Mouse (Mus musculus): ENCODE data around the gene Gm813. TPM values are rescaled to one million over a fixed set of nuclear protein-coding genes. Genes with fewer than 3 reads are reported as not detected.
A peak's percentile ranks its signal among the peaks of the same experiment; 100 is the strongest.
"Not testable (repeated sequence)": the region's sequence is repeated elsewhere in the genome, so short reads cannot be mapped to it uniquely, and the experiment has no call there.

Gm813 gene
- total RNA-seq (2021) = not detected

DNA sequence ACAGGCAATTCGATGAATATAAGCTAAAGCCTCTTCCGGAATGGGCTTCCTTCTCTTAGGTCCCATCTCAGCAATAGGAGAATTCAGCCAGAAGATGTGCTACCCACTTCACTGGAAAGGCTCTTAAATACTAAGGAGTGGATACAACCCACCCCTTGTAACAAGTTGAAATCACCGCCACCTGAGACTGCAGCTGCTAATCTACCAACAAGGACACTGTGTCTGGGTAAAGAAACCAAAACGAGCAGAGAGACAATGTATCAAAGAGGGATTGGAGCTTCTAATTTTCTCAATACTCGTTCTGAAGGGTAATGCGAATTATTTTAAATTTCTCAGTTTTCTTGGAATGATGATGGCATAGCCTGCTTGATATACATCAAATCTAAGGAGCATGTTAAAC is at the start of gene Gm813:
Gene Gm813, minus strand, starts transcription at position 101 of the 400 bp plus-strand sequence.
- intact Hi-C loops (cut with DNase I) = loop anchor here (2.0 to 10.0 kb wide), 2 partner anchors 92 to 154 kb away; partner anchors contain the start of gene St3gal6

GRCm38 (mm10) chr16:58665137-58665536 is 48.4 kb upstream of the Gm813 start:
- DNase-seq; intact Hi-C loops (cut with DNase I): not testable (repeated sequence)

More for the DNA sequence above, at the start of gene Gm813:
- no peak for DNase-seq

DNA sequence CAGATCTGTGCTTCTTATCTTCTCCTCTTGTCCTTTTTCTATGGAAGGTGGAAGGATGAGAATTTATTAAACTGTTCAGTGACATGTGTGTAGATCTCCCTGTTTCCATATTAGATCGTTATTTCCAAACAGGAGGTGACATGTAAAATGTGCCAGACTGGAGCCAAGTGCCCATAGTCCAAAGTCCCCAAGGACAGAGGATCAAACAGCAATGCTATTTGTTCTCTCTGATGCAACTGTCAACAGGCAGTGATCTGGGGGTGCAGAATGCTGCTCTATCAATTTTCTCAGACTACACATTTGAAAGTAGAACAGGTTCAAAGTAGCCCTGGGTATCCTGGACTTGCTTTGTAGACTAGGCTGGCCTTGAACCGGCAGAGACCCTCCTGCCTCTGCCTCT is 47.0 kb upstream of the Gm813 start:
- DNase-seq = no peak
- intact Hi-C loops (cut with DNase I) = loop anchor here (5.0 kb wide), 2 partner anchors 367 to 1032 kb away; no protein-coding TSS in a partner anchor

- no peak for DNase-seq
- intact Hi-C loops (cut with DNase I) = loop anchor here (5.0 kb wide), 2 partner anchors 366 to 1031 kb away; no protein-coding TSS in a partner anchor
These were observed 46.2 kb upstream of the Gm813 start for GRCm38 (mm10) chr16:58663021-58663420.

- intact Hi-C loops (cut with DNase I) = loop anchor here (5.0 kb wide), 2 partner anchors 365 to 1030 kb away; no protein-coding TSS in a partner anchor
- DNase-seq = no peak
These were observed 45.6 kb upstream of the Gm813 start for GRCm38 (mm10) chr16:58662287-58662791.

DNA sequence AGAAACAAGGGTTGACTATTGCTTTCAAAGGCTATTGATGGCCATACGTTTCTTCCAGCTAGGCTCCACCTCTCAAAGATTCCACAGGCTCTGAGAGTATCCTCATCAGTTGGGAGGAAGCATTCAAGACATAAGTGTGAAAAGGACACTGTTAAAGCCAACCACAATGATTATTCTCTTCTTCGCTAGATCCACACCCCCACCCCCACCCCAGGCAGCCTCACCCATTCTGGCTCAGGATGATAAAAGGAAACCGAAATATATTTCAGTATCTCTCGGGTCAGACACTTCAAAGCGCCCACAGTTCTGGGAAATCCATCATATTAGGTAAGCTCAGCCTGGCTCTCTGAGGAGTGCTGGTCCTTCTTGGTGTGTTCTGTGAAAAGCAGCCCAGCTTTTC is 45.0 kb upstream of the Gm813 start:
- DNase-seq = no peak
- intact Hi-C loops (cut with DNase I) = loop anchor here (5.0 kb wide), 2 partner anchors 365 to 1030 kb away; no protein-coding TSS in a partner anchor

- no peak for DNase-seq
- intact Hi-C loops (cut with DNase I) = no loop called here
These were observed 41.9 kb upstream of the Gm813 start for GRCm38 (mm10) chr16:58658668-58659067.

GRCm38 (mm10) chr16:58656526-58656925 is 39.7 kb upstream of the Gm813 start:
- DNase-seq = no peak
- intact Hi-C loops (cut with DNase I) = no loop called here

DNA sequence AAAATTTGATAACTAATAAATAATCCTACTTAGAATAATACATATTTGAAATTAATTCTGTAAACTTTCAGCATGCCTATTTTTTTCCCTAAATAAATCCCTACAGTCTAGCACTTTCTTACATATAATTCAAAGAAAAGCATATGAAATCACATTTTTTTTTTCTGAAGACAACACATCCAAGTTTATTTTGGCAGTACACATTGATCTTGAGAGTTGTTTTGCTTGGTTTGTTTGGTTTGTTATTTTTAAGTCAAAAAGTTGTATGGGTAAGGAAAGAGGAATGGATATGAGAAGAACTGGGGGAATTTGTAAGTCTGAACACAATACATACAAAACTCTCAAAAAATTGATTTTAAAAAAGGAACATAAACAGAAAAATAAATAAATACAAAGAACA is 39.0 kb upstream of the Gm813 start:
- intact Hi-C loops (cut with DNase I) = no loop called here
- no peak for DNase-seq

DNA sequence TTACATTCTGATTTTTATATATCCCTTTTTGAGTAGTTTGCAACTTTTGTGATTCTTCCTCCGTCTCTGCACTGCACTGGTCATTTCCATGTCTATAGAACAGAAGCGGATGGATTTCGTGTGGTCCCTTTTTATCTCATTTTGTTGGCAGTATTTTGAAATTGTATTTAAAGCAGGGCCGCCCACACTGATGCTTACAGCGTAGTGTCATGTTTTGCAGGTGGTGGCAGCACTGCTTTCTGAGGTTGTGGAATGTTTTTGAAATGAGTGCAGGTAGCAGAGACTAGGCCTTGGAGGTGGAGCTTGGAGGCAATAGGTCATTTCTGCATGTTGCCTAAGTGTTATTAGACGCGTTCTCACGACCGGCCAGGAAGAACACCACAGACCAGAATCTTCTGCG is 33.2 kb upstream of the Gm813 start:
- DNase-seq = no peak
- intact Hi-C loops (cut with DNase I) = no loop called here

DNA sequence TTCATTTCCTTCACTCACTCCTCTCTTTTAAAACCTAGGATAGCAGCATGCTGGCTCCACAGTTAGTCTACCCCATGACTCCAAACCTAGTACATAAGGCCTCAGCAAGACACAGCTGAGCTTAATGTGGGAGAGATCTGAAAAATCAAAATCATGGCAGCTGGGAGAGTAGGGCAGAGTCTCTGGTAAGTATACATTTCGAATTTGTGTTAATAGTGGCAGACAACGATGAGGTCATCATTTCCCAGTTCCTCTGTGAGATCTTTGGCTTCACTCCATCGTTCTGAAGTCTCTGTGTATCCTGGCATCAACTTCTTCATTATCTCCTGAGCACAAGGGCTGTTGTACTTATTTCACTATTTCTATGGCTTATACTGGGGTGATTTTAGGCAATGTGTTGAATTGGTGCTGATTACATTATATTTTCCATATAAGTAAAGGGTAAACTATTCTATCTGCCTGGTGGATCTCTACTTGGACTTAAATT is 22.0 kb upstream of the Gm813 start, which contains the start of gene E330017A01Rik:
Gene E330017A01Rik, minus strand, starts transcription at position 51 of the 487 bp plus-strand sequence.
- intact Hi-C loops (cut with DNase I) = no loop called here
- no peak for DNase-seq

DNA sequence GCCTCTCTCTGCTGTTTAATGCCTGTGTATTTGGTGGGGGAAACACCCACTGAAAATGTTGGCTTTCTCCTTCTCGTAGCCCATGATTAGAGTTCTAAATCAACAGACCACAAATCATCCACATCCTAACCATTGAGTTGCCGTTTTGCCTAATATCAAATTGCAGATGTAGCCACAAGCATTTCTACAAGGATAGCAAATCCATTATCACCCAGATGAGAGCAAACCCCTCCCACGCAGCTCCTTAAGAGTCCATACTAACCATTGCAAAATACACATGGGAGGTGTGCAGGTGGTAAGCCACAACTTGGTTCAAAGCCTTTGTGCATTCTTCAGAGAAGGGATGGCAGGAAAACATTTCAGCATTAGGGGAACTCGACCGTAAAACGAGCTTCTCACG is 21.2 kb upstream of the Gm813 start:
- no peak for DNase-seq
- intact Hi-C loops (cut with DNase I) = no loop called here

DNA sequence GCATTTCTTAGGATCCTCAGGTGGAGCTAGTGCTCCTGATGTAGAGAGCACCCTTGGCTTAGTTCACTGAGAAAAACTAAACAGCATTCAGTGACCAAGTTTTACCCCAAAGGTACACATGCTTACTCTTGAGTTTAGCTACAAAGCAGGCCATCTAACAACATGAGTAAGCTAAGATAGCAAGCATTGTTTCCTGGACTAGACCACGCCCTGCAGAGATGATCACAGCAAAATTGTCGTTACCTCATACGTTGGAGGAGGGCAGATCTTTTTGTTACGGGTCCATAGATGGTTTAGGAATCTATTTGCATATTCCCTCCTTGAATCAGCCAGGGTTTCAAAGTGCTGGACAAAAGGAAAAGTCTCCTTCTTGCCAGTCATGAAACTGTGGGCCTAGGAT is 20.7 kb upstream of the Gm813 start:
- intact Hi-C loops (cut with DNase I) = no loop called here
- no peak for DNase-seq

GRCm38 (mm10) chr16:58635866-58636265 is 19.1 kb upstream of the Gm813 start:
- DNase-seq = no peak
- intact Hi-C loops (cut with DNase I) = no loop called here

DNA sequence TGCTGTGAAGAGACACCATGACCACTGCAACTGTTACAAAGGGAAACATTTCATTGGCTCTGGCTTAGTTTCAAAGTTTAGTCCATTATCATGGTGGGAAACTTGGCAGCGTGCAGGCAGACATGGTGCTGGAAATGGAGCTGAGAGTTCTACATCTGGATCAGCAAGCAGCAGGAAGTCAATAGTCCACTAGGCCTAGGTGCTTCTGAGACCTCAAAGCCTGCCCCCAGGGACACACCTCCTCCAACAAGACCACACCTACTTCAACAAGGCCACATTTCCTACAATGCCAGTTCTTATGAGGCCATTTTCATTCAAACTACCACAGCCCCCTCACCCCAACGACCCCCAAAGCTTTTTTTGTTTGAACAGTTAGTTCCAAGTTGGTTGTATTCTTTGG is 13.0 kb upstream of the Gm813 start:
- DNase-seq = no peak
- intact Hi-C loops (cut with DNase I) = loop anchor here (10.0 kb wide), 1 partner anchor 775 kb away; the partner anchor contains the start of gene Gabrr3

DNA sequence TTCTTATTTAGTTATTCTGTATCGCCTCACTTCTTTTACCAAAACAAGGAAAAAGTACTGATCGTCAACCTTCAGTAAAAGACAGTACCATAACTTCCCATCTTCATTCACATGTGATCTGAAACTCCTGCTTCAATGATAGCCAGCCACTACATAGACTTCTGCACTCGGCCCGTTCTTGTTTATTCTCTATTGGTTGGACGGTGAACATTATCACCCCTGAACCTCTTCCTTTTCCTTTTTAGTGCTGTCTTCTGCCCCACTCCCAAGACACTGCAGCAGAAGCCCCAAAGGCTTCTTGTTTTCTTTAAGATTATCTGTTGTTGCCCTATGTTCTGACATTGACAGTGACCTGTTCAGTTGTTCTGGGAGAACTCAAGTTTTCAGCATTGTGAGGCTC is 12.2 kb upstream of the Gm813 start:
- intact Hi-C loops (cut with DNase I) = loop anchor here (10.0 kb wide), 1 partner anchor 776 kb away; the partner anchor contains the start of gene Gabrr3
- DNase-seq = no peak

DNA sequence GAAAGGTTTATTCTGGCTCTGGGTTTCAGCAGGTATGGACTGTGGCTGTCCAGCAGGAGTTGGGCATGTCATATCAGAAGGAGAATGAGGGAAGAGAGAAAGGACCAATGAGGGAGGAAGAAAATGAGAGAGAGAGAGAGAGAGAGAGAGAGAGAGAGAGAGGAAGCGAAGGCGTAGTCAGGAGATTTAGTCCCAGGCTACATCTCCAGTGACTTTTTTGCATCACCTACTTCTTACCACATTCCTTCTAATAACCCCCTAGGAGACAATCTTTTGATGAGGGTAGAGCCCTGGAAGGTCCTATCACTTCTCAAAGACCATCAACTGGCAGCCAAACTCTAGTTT is 11.5 kb upstream of the Gm813 start:
- intact Hi-C loops (cut with DNase I) = loop anchor here (10.0 kb wide), 1 partner anchor 776 kb away; the partner anchor contains the start of gene Gabrr3
- DNase-seq = no peak

DNA sequence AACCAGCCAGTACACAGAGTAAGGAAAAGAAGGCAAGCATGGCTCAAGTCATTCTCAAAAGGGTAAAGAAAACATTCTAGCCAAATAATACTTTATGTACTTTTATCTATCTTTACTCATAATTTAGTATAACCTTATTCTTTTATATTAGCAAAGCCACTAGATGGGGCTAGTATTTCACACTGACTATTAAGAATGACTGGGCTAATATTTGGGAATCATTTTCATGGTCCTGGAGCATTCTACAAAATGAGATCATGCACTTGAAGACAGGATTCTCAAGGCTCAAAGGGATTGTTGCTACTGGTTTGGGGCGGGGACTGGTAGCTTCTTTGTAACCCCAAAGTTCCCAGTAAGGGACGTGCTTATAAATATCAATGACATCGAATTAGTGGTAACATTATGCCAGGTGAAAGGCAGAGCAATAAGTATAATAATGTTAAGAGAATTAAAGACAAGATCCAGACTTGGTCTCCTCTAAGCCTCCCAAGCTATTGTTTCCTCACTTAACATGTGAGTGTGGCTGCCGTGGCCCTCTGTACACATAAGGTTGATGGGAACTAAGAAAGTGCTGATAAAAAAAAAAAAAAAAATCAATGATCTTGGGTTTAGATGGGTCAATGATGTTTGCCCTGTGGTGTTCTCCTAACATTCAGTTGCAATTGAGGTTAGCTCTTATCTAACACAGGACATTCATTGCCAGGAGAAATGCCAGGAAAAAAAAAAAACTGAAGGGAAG is 11.0 kb upstream of the Gm813 start:
- DNase-seq = no peak
- intact Hi-C loops (cut with DNase I) = loop anchor here (10.0 kb wide), 1 partner anchor 777 kb away; the partner anchor contains the start of gene Gabrr3

DNA sequence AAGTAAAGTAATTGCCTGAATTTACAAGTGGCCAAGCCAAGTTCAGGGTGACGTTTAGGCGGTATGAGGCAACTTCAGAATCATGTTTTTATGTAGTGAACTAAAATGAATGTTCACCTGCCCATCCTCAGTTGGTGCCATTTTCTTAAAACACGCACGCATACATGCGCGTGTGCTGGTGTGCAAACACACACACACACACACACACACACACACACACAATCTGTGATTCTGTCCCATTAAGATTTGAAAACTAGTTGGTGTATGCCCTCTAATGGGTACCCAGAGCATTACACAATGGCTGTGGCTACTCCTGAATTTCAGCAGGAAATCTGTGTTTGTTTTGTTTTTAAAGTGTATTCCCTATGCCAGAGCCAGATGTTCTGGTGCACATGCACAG is 7.2 kb upstream of the Gm813 start:
- intact Hi-C loops (cut with DNase I) = loop anchor here (5.0 to 10.0 kb wide), 2 partner anchors 322 to 781 kb away; partner anchors contain the start of gene Gabrr3

DNA sequence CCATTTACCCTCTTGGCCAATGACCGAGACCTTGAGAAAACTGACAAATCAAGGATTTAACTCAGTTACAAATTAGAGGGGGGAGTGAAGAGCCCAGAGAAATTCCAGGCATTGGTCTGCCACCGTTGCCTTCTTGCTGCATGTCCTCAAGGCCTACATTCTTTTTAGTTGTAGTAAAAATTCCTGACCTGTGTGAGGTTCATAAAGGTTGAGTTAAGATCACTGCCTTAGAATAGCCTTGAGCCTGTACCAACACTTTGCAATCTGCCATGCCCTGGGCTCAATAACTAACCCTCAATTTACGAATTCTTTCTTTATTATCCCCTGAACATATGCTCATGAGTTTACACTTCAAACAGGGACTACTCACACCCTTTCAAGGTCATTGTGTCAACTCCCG is 6.3 kb upstream of the Gm813 start:
- no peak for DNase-seq
- intact Hi-C loops (cut with DNase I) = loop anchor here (5.0 to 10.0 kb wide), 2 partner anchors 321 to 782 kb away; partner anchors contain the start of gene Gabrr3

More for the DNA sequence above, 7.2 kb upstream of the Gm813 start:
- peak; percentile 9 for DNase-seq

DNA sequence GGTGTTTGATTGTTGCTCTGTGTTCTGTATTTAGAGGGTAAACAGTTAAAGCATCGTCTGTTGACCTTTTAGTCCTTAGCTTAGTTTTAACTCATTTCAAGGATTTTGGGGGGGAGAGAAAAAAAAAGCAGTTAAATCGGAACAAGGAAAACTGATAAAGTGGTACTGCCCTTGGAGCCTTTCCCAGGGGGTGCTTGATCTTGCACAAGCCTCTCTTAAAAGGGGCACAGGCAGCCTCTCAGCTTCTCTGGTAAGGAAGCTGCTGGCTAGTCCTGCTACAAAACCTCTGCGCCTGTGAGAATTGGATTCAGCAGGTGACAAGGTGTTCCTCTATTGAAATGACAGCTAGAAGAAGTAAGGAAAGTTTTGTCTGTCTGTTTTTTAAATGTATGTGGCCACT is 5.6 kb upstream of the Gm813 start:
- no peak for DNase-seq
- intact Hi-C loops (cut with DNase I) = loop anchor here (5.0 to 10.0 kb wide), 2 partner anchors 320 to 782 kb away; partner anchors contain the start of gene Gabrr3

Data from left cerebral cortex, postnatal 4 days (tissue).